Mouse (Mus musculus) heart, embryonic 14.5 days (tissue): ENCODE measurements at regions not wholly inside any gene's neighbourhood (a gene's known extent, or its start where the extent isn't known, plus 50 kb on each side); places are given as distances from the start of the nearest gene placed in this dataset.

Experiments
- ATAC-seq: fragments of 200-750 bp; cut with Nextera tagmentation; 2 replicates; pipeline ENCODE4 v1.8.0; 2017; ENCODE audit warnings: low read depth, moderate TSS enrichment; ENCODE audit not compliant: insufficient number of reproducible peaks, insufficient read depth, low FRiP score
- H3K27ac ChIP-seq, 2 experiments: fragments of 200-500 bp in 1 of 2; fragments of 300-500 bp in 1 of 2; sonication (generic) in 1 of 2; replicated peaks in 1 of 2; 2 replicates each; pipeline ENCODE4 v1.5.1; 2012 to 2014; ENCODE audit warnings: low read depth in 2 of 2, low read length in 2 of 2, control low read depth in 1 of 2, mild to moderate bottlenecking in 1 of 2, mixed read lengths in 1 of 2; ENCODE audit not compliant: control insufficient read depth in 1 of 2, insufficient read depth in 1 of 2
- H3K27me3 ChIP-seq: fragments of 300-500 bp; sonication (generic); 2 replicates; pipeline ENCODE4 v1.6.1; 2014; ENCODE audit warnings: mild to moderate bottlenecking, low read length, control low read depth; ENCODE audit not compliant: control insufficient read depth, insufficient read depth
- H3K36me3 ChIP-seq: fragments of 300-500 bp; sonication (generic); 2 replicates; pipeline ENCODE4 v1.6.1; 2014; ENCODE audit warnings: mild to moderate bottlenecking, control low read depth, low read length, mixed read lengths; ENCODE audit not compliant: control insufficient read depth, insufficient read depth
- H3K4me1 ChIP-seq, 2 experiments: fragments of 200-500 bp in 1 of 2; fragments of 300-500 bp in 1 of 2; sonication (generic) in 1 of 2; 2 replicates each; pipeline ENCODE4 v1.6.1; 2012 to 2014; ENCODE audit warnings: low read length in 2 of 2, control low read depth in 1 of 2, mixed read lengths in 1 of 2; ENCODE audit not compliant: control insufficient read depth in 2 of 2, insufficient read depth in 2 of 2
- H3K4me2 ChIP-seq: fragments of 300-500 bp; sonication (generic); 2 replicates; pipeline ENCODE4 v1.6.1; 2014; ENCODE audit warnings: mild to moderate bottlenecking, low read length
- H3K4me3 ChIP-seq, 2 experiments: fragments of 200-500 bp in 1 of 2; fragments of 300-500 bp in 1 of 2; sonication (generic) in 1 of 2; 2 replicates each; pipeline ENCODE4 v1.5.1; 2012 to 2014; ENCODE audit warnings: low read length in 2 of 2, mild to moderate bottlenecking in 2 of 2, control low read depth in 1 of 2, low read depth in 1 of 2, moderate library complexity in 1 of 2; ENCODE audit not compliant: control insufficient read depth in 1 of 2, insufficient read depth in 1 of 2
- H3K9ac ChIP-seq: fragments of 300-500 bp; sonication (generic); 2 replicates; pipeline ENCODE4 v1.6.1; 2014; ENCODE audit warnings: mild to moderate bottlenecking, low read length
- H3K9me3 ChIP-seq: fragments of 300-500 bp; sonication (generic); 2 replicates; pipeline ENCODE4 v1.6.1; 2016; ENCODE audit warnings: low read length, control low read depth; ENCODE audit not compliant: control insufficient read depth
- WGBS: fragments of 180-500 bp; shearing (Covaris S2); extraction: QIAGEN DNeasy Blood & Tissue Kit; methylation state at CpG from one replicate; pipeline ENCODE4 v1.1.7; 2014; 5-methylcytosine and 5-hydroxymethylcytosine counted together

GRCm38 (mm10) chr3:120457912-120458311 lies 673.6 kb upstream of the Ptbp2 start:
- no peaks in the 10 kb centered on the region for H3K4me1 ChIP-seq
- no peaks in the 10 kb centered on the region for H3K27me3 ChIP-seq
- no peaks in the 10 kb centered on the region for H3K36me3 ChIP-seq
- no peak overlapping the region for H3K27ac ChIP-seq
- no peak overlapping the region for H3K4me2 ChIP-seq
- 77% methylated on average over 7 of the region's 7 CpGs for WGBS
- no peak for ATAC-seq
- no peak overlapping the region for H3K4me3 ChIP-seq
- H3K9me3 ChIP-seq: no peaks in the 10 kb centered on the region
- no peak overlapping the region for H3K9ac ChIP-seq

- Histone ChIP-seq H3K4me2 (no peak overlapping the region), H3K36me3 (no peaks in the 10 kb centered on the region), H3K27ac (no peak overlapping the region), H3K4me3 (no peak overlapping the region), H3K27me3 (no peaks in the 10 kb centered on the region), H3K9ac (no peak overlapping the region), H3K9me3 (no peaks in the 10 kb centered on the region), H3K4me1 (no peaks in the 10 kb centered on the region)
- ATAC-seq: no peak
- 74% methylated on average over 4 of the region's 4 CpGs for WGBS
These were observed 656.9 kb upstream of the Ptbp2 start for GRCm38 (mm10) chr3:120441127-120441526.

- Histone ChIP-seq H3K4me1 (no peaks in the 10 kb centered on the region), H3K27ac (no peak overlapping the region), H3K27me3 (no peaks in the 10 kb centered on the region), H3K9ac (no peak overlapping the region), H3K4me2 (no peak overlapping the region), H3K36me3 (no peaks in the 10 kb centered on the region), H3K9me3 (no peaks in the 10 kb centered on the region), H3K4me3 (no peak overlapping the region)
- ATAC-seq: no peak
- WGBS: 84% methylated on average over 2 of the region's 2 CpGs
These were observed 646.0 kb upstream of the Ptbp2 start for GRCm38 (mm10) chr3:120430285-120430684.

DNA sequence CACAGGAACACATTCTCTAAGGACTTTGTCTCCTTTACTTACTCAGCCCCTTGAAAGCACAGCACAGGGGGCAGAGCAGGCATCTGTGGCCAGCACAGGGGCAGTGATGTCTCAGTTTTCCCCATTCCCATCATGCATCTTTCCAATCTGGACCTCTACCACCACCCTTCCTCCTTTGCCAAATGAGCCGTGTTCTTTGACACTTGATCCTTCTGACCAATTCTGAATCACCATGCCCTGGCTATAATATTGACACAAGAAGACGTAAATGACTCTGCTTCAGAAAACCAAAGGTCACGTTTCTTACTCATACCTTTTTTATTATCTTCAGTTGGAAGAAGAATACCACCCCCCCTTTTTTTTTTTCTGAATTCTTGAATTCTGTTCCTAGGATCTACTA lies 632.4 kb upstream of the Ptbp2 start:
- WGBS: 73% methylated on average over 3 of the region's 3 CpGs
- Histone ChIP-seq H3K27me3 (no peaks in the 10 kb centered on the region), H3K4me1 (no peaks in the 10 kb centered on the region), H3K4me2 (no peak overlapping the region), H3K9ac (no peak overlapping the region), H3K9me3 (no peaks in the 10 kb centered on the region), H3K36me3 (no peaks in the 10 kb centered on the region), H3K27ac (no peak overlapping the region), H3K4me3 (no peak overlapping the region)
- no peak for ATAC-seq

DNA sequence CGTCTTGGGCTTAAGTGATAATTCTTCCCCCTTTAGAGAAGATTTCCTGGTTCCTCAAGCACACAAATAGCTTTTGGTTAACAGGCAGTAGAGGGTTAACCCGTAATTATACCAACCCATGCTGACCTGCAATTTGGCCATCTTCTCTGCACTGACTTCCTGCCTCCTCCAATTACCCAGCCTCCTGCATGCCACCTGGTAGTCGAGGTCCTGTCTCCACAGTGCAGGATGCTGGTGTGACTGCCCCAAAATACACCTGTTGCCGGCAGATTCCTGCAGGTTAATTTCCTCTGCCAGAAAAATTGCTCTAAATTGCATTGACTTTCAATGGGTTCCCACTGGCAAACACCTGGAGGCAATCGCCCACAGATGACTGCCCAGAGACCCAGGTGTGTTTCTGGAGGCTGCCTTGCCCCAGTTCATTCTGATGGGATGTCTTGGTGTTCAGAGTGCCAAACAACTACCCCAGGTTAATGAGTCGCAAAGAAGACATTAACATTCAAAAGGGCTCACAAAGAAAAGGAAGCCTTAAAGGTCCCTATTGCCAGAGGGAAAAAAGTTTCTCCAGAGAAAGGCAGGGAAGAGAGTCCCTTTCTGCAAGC lies 591.5 kb upstream of the Ptbp2 start:
- Histone ChIP-seq H3K27ac (no peak overlapping the region), H3K9me3 (no peaks in the 10 kb centered on the region), H3K4me2 (no peak overlapping the region), H3K9ac (no peak overlapping the region), H3K27me3 (no peaks in the 10 kb centered on the region), H3K36me3 (no peaks in the 10 kb centered on the region), H3K4me3 (no peak overlapping the region), H3K4me1 (peaks cover 0 to 5% of the 10 kb centered on the region in 2 experiments; a peak in 1 of 4 replicates)
- 43% methylated on average over 6 of the region's 6 CpGs for WGBS
- ATAC-seq: no peak

- Histone ChIP-seq H3K4me1 (no peaks in the 10 kb centered on the region), H3K4me2 (no peak overlapping the region), H3K36me3 (no peaks in the 10 kb centered on the region), H3K9ac (no peak overlapping the region), H3K27ac (no peak overlapping the region), H3K9me3 (no peaks in the 10 kb centered on the region), H3K4me3 (no peak overlapping the region), H3K27me3 (no peaks in the 10 kb centered on the region)
- WGBS: 85% methylated on average over 4 of the region's 4 CpGs
- no peak for ATAC-seq
These were observed 558.6 kb upstream of the Ptbp2 start for GRCm38 (mm10) chr3:120342747-120343377.

GRCm38 (mm10) chr3:120341882-120342281 lies 557.6 kb upstream of the Ptbp2 start:
- no peak overlapping the region for H3K9ac ChIP-seq
- no peaks in the 10 kb centered on the region for H3K9me3 ChIP-seq
- no peak overlapping the region for H3K4me3 ChIP-seq
- H3K36me3 ChIP-seq: no peaks in the 10 kb centered on the region
- WGBS: 71% methylated on average over 2 of the region's 2 CpGs
- ATAC-seq: no peak
- no peaks in the 10 kb centered on the region for H3K27me3 ChIP-seq
- H3K4me2 ChIP-seq: no peak overlapping the region
- H3K27ac ChIP-seq: no peak overlapping the region
- H3K4me1 ChIP-seq: no peaks in the 10 kb centered on the region
